Mouse (Mus musculus) hindbrain, postnatal 0 days (tissue): ENCODE measurements around the gene Trim30d. TPM values are rescaled to one million over a fixed set of nuclear protein-coding genes. Genes with fewer than 3 reads are reported as not detected.

ENCODE experiments used
- ATAC-seq: fragments of 200-750 bp; cut with Nextera tagmentation; 2 replicates; pipeline ENCODE4 v1.8.0; 2017; ENCODE audit warnings: mild to moderate bottlenecking, moderate TSS enrichment, moderate library complexity
- DNase-seq: peaks from one replicate; pipeline ENCODE4 v3.0.0-alpha.2; 2015; ENCODE audit warnings: low spot score
- H3K27ac ChIP-seq: fragments of 300-500 bp; sonication (generic); 2 replicates; pipeline ENCODE4 v1.5.1; 2014; ENCODE audit warnings: mild to moderate bottlenecking
- H3K27me3 ChIP-seq: fragments of 300-500 bp; sonication (generic); 2 replicates; pipeline ENCODE4 v1.6.1; 2014; ENCODE audit warnings: low read length, mixed read lengths; ENCODE audit not compliant: insufficient read depth
- H3K36me3 ChIP-seq: fragments of 300-500 bp; sonication (generic); 2 replicates; pipeline ENCODE4 v1.6.1; 2014; ENCODE audit warnings: low read length, mixed read lengths; ENCODE audit not compliant: insufficient read depth
- H3K4me1 ChIP-seq: fragments of 300-500 bp; sonication (generic); 2 replicates; pipeline ENCODE4 v1.6.1; 2014; ENCODE audit warnings: antibody characterized with exemption, low read length, mixed read lengths; ENCODE audit not compliant: insufficient read depth
- H3K4me2 ChIP-seq: fragments of 300-500 bp; sonication (generic); 2 replicates; pipeline ENCODE4 v1.6.1; 2014; ENCODE audit warnings: low read depth, mild to moderate bottlenecking, low read length, moderate library complexity, mixed read lengths
- H3K4me3 ChIP-seq: fragments of 300-500 bp; sonication (generic); 2 replicates; pipeline ENCODE4 v1.5.1; 2014; ENCODE audit warnings: low read length
- H3K9ac ChIP-seq: fragments of 300-500 bp; sonication (generic); replicated peaks from 2 replicates; pipeline ENCODE4 v1.6.1; 2014; ENCODE audit warnings: mild to moderate bottlenecking, low read length, moderate library complexity, mixed read lengths
- H3K9me3 ChIP-seq: fragments of 300-500 bp; sonication (generic); 2 replicates; pipeline ENCODE4 v1.6.1; 2016; ENCODE audit warnings: low read length, mixed read lengths
- CTCF ChIP-seq: IDR thresholded peaks from 2 replicates; pipeline ENCODE4 v1.5.1; 2016; ENCODE audit warnings: antibody characterized with exemption, control low read depth, low read depth
- WGBS: fragments of 180-500 bp; shearing (Covaris S2); extraction: QIAGEN DNeasy Blood & Tissue Kit; methylation state at CpG from one replicate; pipeline ENCODE4 v1.1.7; 2014; 5-methylcytosine and 5-hydroxymethylcytosine counted together
- polyA plus RNA-seq: library from polyadenylated mRNA; unstranded; fragments of >200 nt; fragmentation: Nextera tagmentation; extraction: Ambion mirVana; gene quantifications from 2 replicates; pipeline ENCODE4 v1.2.1, GENCODE M21; 2015
- total RNA-seq: library from RNA; depleted of rRNA; stranded (reverse); fragments of >200 nt; gene quantifications from 2 replicates; pipeline ENCODE4 v1.2.3, GENCODE M21; 2014; rRNA removed

The Trim30d gene
- total and polyA plus RNA-seq, 2 experiments from 2014 or later, result 1.4 to 1.7 TPM

GRCm38 (mm10) chr7:104465065-104465744 lies 42.4 kb downstream of the Trim30d start, which contains the start of gene Trim30a:
Trim30a (minus strand) TSS chr7:104465193.
- Histone ChIP-seq H3K9me3 (no peaks in the 10 kb centered on the region), H3K27me3 (no peaks in the 10 kb centered on the region), H3K4me3 (no peak within 1 kb of the TSS), H3K4me2 (no peak within 1 kb of the TSS), H3K9ac (no peak within 1 kb of the TSS), H3K27ac (no peak within 1 kb of the TSS), H3K4me1 (no peaks in the 10 kb centered on the region), H3K36me3 (no peaks in the 10 kb centered on the region)
- ATAC-seq (no peak), DNase-seq (no peak)
- 0 out of 2 replicates have a peak, but pooled peaks have one; percentile 6 for TF ChIP-seq CTCF
- 85% methylated on average over 3 of the region's 3 CpGs for WGBS

GRCm38 (mm10) chr7:104445961-104446645 lies 61.5 kb downstream of the Trim30d start:
- ATAC-seq (no peak), DNase-seq (peak; percentile 15)
- no peaks in the 10 kb centered on the region for H3K27me3 ChIP-seq
- peak; percentile 29 for TF ChIP-seq CTCF
- H3K4me3 ChIP-seq, result no peak overlapping the region
- 74% methylated on average over 2 of the region's 2 CpGs for WGBS
- H3K9ac ChIP-seq, result no peak overlapping the region
- no peak overlapping the region for H3K27ac ChIP-seq
- H3K9me3 ChIP-seq, result no peaks in the 10 kb centered on the region
- no peak overlapping the region for H3K4me2 ChIP-seq
- H3K36me3 ChIP-seq, result no peaks in the 10 kb centered on the region
- H3K4me1 ChIP-seq, result no peaks in the 10 kb centered on the region

Other genes with a start within 250 kb of the Trim30d start
- gene Trim5, start 219.8 kb downstream of the Trim30d start, total RNA-seq, result 0.16 TPM in 1 of 2 replicates, not detected in the other
- gene Trim5, start 219.8 kb downstream of the Trim30d start, polyA plus RNA-seq, result 0.25 and 0.47 TPM in 2 replicates
- gene Trim12a, start 192.4 kb downstream of the Trim30d start, total RNA-seq, result 2.2 and 2.8 TPM in 2 replicates
- 3.1 and 3.7 TPM in 2 replicates for gene Trim12a, start 192.4 kb downstream of the Trim30d start, polyA plus RNA-seq
- gene Trim34b, start 178.4 kb downstream of the Trim30d start, total RNA-seq, result not detected in 2 replicates
- gene Trim34b, start 178.4 kb downstream of the Trim30d start, polyA plus RNA-seq, result not detected in 2 replicates
- gene Trim12c, start 154.5 kb downstream of the Trim30d start, total RNA-seq, result 1.7 and 1.8 TPM in 2 replicates
- 0.61 and 0.83 TPM in 2 replicates for gene Trim12c, start 154.5 kb downstream of the Trim30d start, polyA plus RNA-seq
- 0.16 TPM in 1 of 2 replicates, not detected in the other for gene Trim30b, start 138.0 kb downstream of the Trim30d start, total RNA-seq
- not detected in 2 replicates for gene Trim30b, start 138.0 kb downstream of the Trim30d start, polyA plus RNA-seq
- 1.2 TPM in 1 of 2 replicates, not detected in the other for gene Trim30c, start 107.0 kb downstream of the Trim30d start, total RNA-seq
- gene Trim30c, start 107.0 kb downstream of the Trim30d start, polyA plus RNA-seq, result not detected in 2 replicates
- 1.3 and 2.2 TPM in 2 replicates for gene Trim30a, start 42.7 kb downstream of the Trim30d start, total RNA-seq
- 0.89 and 0.97 TPM in 2 replicates for gene Trim30a, start 42.7 kb downstream of the Trim30d start, polyA plus RNA-seq
- gene Olfr651, start 42.3 kb upstream of the Trim30d start, total RNA-seq, result not detected in 2 replicates
- gene Olfr651, start 42.3 kb upstream of the Trim30d start, polyA plus RNA-seq, result not detected in 2 replicates
- not detected in 2 replicates for gene Olfr652, start 53.1 kb upstream of the Trim30d start, total RNA-seq
- gene Olfr652, start 53.1 kb upstream of the Trim30d start, polyA plus RNA-seq, result 0.05 and 0.09 TPM in 2 replicates
- gene Olfr653, start 69.5 kb upstream of the Trim30d start, total RNA-seq, result not detected in 2 replicates
- gene Olfr653, start 69.5 kb upstream of the Trim30d start, polyA plus RNA-seq, result not detected in 2 replicates
- not detected in 2 replicates for gene Olfr654, start 79.2 kb upstream of the Trim30d start, total RNA-seq
- gene Olfr654, start 79.2 kb upstream of the Trim30d start, polyA plus RNA-seq, result not detected in 2 replicates
- gene Olfr655, start 93.9 kb upstream of the Trim30d start, total RNA-seq, result not detected in 2 replicates
- gene Olfr655, start 93.9 kb upstream of the Trim30d start, polyA plus RNA-seq, result not detected in 2 replicates
- gene Olfr656, start 106.1 kb upstream of the Trim30d start, total RNA-seq, result not detected in 2 replicates
- not detected in 2 replicates for gene Olfr656, start 106.1 kb upstream of the Trim30d start, polyA plus RNA-seq
- not detected in 2 replicates for gene Olfr657, start 116.9 kb upstream of the Trim30d start, total RNA-seq
- not detected in 2 replicates for gene Olfr657, start 116.9 kb upstream of the Trim30d start, polyA plus RNA-seq
- gene Olfr658, start 139.5 kb upstream of the Trim30d start, total RNA-seq, result 0.11 and 0.16 TPM in 2 replicates
- gene Olfr658, start 139.5 kb upstream of the Trim30d start, polyA plus RNA-seq, result 0.41 and 0.52 TPM in 2 replicates
- gene Olfr659, start 158.9 kb upstream of the Trim30d start, total RNA-seq, result not detected in 2 replicates
- not detected in 2 replicates for gene Olfr659, start 158.9 kb upstream of the Trim30d start, polyA plus RNA-seq
- gene Olfr661, start 178.7 kb upstream of the Trim30d start, total RNA-seq, result not detected in 2 replicates
- gene Olfr661, start 178.7 kb upstream of the Trim30d start, polyA plus RNA-seq, result not detected in 2 replicates